Mouse (Mus musculus) common myeloid progenitor, adult 5-6 weeks (primary cell): Measurements from ENCODE around the gene Pam16. TPM values are rescaled to one million over a fixed set of nuclear protein-coding genes. Genes with fewer than 3 reads are reported as not detected.

Experiments
- total RNA-seq: library from RNA; stranded (forward); fragments of 200-1000, 187-1606 nt; gene quantifications from 2 replicates; pipeline ENCODE4 v1.2.3, GENCODE M21; 2017

Pam16 gene
- total RNA-seq, 1 experiment from 2014 or later: 8.3 TPM

Other genes starting within 250 kb of the Pam16 start
- 7.0 and 11.6 TPM in 2 replicates for gene Adcy9, start 204.5 kb downstream of the Pam16 start, total RNA-seq
- gene Srl, start 83.2 kb downstream of the Pam16 start, total RNA-seq: 14.1 and 23.1 TPM in 2 replicates
- gene Tfap4, start 65.1 kb downstream of the Pam16 start, total RNA-seq: 53.1 and 60.7 TPM in 2 replicates
- 2.9 and 5.8 TPM in 2 replicates for gene Glis2, start 30.3 kb downstream of the Pam16 start, total RNA-seq
- gene Vasn, start 15.0 kb upstream of the Pam16 start, total RNA-seq: 0.10 and 0.46 TPM in 2 replicates
- 55.8 and 68.1 TPM in 2 replicates for gene Dnaja3, start 15.0 kb upstream of the Pam16 start, total RNA-seq
- gene Coro7, start 54.8 kb upstream of the Pam16 start, total RNA-seq: 22.7 and 35.4 TPM in 2 replicates
- gene Nmral1, start 94.4 kb upstream of the Pam16 start, total RNA-seq: 82.2 and 90.3 TPM in 2 replicates
- gene Hmox2, start 101.4 kb upstream of the Pam16 start, total RNA-seq: 68.8 and 74.6 TPM in 2 replicates
- 16.2 and 17.2 TPM in 2 replicates for gene Cdip1, start 165.3 kb upstream of the Pam16 start, total RNA-seq
- not detected in 2 replicates for gene 4930562C15Rik, start 210.4 kb upstream of the Pam16 start, total RNA-seq